Mouse (Mus musculus): Measurements from ENCODE around the gene Smim20.

Gene Smim20

GRCm38 (mm10) chr5:53307437-53307836 lies 40.6 kb downstream of the Smim20 start:
- DNase-seq (ENCODE audit: low spot score) = no peak

DNA sequence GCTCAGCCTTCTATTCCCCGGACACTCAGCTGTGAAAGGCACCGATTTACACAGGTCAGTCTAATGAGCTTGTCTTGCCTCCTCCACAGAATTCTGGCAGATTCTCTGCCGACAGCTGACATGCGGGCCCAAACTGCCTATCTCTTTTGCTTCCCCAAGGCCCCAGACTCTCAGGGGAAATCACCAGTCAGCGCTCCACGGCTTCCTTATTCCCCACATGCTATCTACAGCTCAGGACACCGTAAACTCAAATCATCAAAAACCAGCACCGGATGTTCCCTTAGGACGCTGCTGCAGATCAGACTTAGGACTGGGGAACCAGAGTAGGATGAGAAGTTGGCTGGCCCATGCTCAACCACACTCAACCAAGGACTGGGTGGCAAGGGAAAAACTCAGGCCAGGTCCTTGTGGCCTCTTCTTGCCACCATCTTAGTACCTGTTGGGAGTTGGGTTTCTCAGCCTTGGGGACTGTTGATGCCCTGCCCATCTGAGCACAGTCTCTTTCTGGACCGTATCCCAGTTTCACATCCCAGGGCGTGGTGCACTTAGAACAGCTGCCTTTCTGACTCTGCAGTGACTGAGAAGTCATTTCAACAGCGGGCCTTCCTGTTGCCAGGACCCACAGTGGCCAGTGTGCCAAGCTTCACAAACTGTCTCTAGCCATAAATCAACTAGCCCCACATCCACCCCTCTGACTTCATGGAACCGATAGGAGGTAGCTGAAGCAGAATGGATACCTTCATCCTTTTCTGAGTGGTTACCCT lies 47.7 kb downstream of the Smim20 start:
- DNase-seq (ENCODE audit: low spot score) = no peak

DNA sequence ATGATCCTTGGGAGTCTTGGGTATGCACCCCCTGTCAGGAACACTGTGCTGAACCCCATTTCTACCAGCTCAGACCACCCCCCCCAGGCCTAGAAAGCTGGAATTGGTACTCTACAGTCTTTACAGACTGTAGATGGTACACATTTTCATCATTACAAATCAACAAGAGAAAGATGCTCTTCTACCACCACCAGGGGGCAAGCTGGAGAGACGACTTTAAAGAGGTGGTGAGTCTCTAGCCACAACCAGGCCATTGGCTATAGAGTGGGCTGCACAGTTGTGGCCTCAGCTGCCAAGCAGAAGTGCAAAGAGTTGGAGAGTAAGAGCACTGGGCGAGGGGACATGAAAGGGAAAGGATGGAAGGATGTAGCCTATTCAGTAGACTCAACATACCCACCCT lies 48.9 kb downstream of the Smim20 start:
- no peak for DNase-seq (ENCODE audit: low spot score)

GRCm38 (mm10) chr5:53317396-53317795 lies 50.5 kb downstream of the Smim20 start:
- peak; percentile 46 for DNase-seq (ENCODE audit: low spot score)

GRCm38 (mm10) chr5:53317885-53318466 lies 51.1 kb downstream of the Smim20 start:
- no peak for DNase-seq (ENCODE audit: low spot score)

GRCm38 (mm10) chr5:53320331-53320730 lies 53.4 kb downstream of the Smim20 start:
- no peak for DNase-seq (ENCODE audit: low spot score)

DNA sequence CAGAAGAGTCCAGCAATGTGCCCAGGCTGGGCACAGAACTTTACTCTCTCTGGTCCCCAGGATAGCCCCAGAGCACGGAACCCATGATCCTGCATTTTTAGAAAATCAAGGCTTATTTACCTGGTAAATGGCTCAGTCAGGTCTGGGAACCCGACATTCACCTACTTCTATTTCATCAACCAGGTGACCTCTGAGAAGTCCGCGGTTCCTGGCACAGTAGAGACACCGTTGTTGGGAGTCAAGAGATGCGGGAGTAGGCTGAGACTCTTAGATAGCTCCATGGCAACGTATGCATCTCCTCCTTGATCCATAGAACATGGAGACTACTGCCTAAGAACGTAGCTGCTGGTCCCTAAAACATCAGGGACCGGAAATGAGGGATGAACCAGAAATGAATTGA lies 55.0 kb downstream of the Smim20 start:
- no peak for DNase-seq (ENCODE audit: low spot score)

DNA sequence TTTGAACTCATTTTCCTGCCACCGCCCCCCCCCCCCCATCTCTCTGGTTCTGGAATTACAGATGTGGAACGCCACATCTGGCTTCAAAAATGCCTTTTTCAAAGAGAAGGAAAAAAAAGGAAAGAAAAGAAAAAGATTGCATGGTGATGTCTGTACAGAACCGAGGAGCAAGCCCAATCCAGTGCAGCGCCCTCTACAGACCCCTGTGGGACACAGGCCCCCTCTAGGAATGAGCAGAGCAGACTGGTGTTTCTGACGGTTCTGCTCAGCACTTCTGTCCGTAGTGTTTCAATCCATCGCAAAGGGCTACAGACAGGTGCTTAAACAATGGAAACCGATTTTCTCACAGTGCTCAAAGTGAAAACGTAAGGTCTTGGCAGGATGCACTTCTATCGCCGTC lies 55.6 kb downstream of the Smim20 start:
- DNase-seq (ENCODE audit: low spot score) = no peak

GRCm38 (mm10) chr5:53323121-53323520 lies 56.2 kb downstream of the Smim20 start:
- no peak for DNase-seq (ENCODE audit: low spot score)

DNA sequence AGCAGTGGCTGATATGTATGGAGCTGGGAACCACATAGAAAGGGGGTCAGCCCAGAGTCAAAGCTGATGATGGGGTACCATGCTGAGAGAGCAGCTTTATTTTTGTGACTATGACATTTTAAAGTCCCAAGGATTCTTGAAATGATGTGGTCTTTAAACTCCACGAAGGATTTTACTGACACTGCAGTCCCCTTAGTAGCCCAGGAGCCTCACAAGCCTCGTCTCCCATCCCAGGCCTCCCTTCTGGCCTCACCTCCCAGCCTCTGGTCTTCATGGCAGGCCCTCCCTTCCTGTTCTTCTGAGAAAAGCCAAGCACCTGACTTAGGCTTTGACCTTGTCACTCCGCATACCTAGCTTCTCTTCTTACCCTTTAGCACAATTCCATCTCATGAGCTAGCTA lies 57.4 kb downstream of the Smim20 start:
- DNase-seq (ENCODE audit: low spot score) = no peak

GRCm38 (mm10) chr5:53324791-53325190 lies 57.9 kb downstream of the Smim20 start:
- DNase-seq (ENCODE audit: low spot score) = no peak

DNA sequence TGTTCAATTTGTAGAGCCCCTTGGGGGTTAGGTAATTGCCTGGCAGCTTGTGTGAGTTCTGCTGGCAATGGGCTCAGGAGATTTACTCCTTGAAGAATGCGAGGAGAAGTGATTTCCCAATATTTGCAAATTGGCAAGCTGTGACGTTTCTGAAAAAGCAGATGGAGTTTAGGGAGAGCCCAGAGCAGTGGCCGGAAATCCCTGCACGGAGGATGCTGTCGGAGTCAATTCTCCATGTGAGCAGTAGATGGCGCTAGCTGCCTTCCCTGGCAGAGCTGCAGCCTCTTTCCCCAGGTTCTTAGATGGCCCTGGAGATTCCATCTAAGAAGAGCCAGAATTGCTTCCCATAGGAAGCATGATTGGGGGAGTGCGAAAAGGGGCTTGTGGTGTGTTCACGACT lies 59.1 kb downstream of the Smim20 start:
- DNase-seq (ENCODE audit: low spot score) = peak; percentile 94

DNA sequence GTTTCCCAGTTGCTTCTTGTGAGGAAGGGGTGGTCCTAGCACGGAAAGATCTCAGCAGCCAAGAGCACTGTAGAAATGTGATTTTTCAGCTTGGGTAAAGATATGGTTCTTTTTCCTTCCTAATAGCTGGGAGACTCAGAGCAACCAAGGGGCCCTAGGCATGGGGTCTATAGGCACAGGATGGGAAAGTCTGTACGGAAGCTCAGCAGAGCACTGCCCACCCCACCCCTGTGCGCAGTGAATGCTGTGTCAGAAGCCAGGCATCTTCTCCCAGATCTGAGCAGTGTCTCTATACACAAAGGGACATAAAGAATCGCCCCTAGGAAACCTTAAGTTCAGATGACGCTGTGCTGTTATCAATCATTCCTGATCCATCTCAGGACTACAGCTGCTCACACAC lies 59.6 kb downstream of the Smim20 start:
- no peak for DNase-seq (ENCODE audit: low spot score)

All from adipocyte (in vitro differentiated cells).